Mouse (Mus musculus): ENCODE measurements around the gene Smok3a.
"Not testable (repeated sequence)": the region's sequence is repeated elsewhere in the genome, so short reads cannot be mapped to it uniquely, and the experiment has no call there.

The Smok3a gene
- long read RNA-seq, experiment 1 = 0 reads
- long read RNA-seq, experiment 2 = 0 reads

GRCm38 (mm10) chr5:138020961-138021479 is at the start of gene Smok3a, which contains the start of gene Smok3b:
Gene Smok3a (plus strand): TSS chr5:138021261.
Gene Smok3b (plus strand): TSS chr5:138021429.
- intact Hi-C loops (cut with DNase I) = not testable (repeated sequence)

GRCm38 (mm10) chr5:137973161-137973560 is 47.9 kb upstream of the Smok3a start:
- intact Hi-C loops (cut with DNase I) = no loop called here

- intact Hi-C loops (cut with DNase I) = no loop called here
Observed at GRCm38 (mm10) chr5:137973738-137974137, 47.3 kb upstream of the Smok3a start.

- intact Hi-C loops (cut with DNase I) = no loop called here
Observed at GRCm38 (mm10) chr5:137974724-137975123, 46.3 kb upstream of the Smok3a start.

- intact Hi-C loops (cut with DNase I) = no loop called here
Observed at GRCm38 (mm10) chr5:137975434-137975833, 45.6 kb upstream of the Smok3a start.

GRCm38 (mm10) chr5:137977291-137977690 is 43.8 kb upstream of the Smok3a start:
- intact Hi-C loops (cut with DNase I) = no loop called here

GRCm38 (mm10) chr5:137979081-137979480 is 42.0 kb upstream of the Smok3a start:
- intact Hi-C loops (cut with DNase I) = no loop called here

GRCm38 (mm10) chr5:137981300-137981699 is 39.8 kb upstream of the Smok3a start, which contains the start of gene Azgp1:
Gene Azgp1 (plus strand): TSS chr5:137981520.
- intact Hi-C loops (cut with DNase I) = no loop called here

GRCm38 (mm10) chr5:137986351-137986750 is 34.7 kb upstream of the Smok3a start:
- intact Hi-C loops (cut with DNase I) = no loop called here

- intact Hi-C loops (cut with DNase I) = no loop called here
Observed at GRCm38 (mm10) chr5:138009437-138009836, 11.6 kb upstream of the Smok3a start.

GRCm38 (mm10) chr5:138012382-138012781 is 8.7 kb upstream of the Smok3a start:
- intact Hi-C loops (cut with DNase I) = no loop called here

- intact Hi-C loops (cut with DNase I) = no loop called here
Observed at GRCm38 (mm10) chr5:138016530-138016929, 4.5 kb upstream of the Smok3a start.

GRCm38 (mm10) chr5:138016997-138017396 is 4.1 kb upstream of the Smok3a start:
- intact Hi-C loops (cut with DNase I) = no loop called here

GRCm38 (mm10) chr5:138019577-138019976 is 1.5 kb upstream of the Smok3a start:
- intact Hi-C loops (cut with DNase I) = not testable (repeated sequence)

- intact Hi-C loops (cut with DNase I) = not testable (repeated sequence)
Observed at GRCm38 (mm10) chr5:138052894-138053293, 31.8 kb downstream of the Smok3a start, which contains the start of gene Smok3c. Gene Smok3c (plus strand): TSS chr5:138053194.

GRCm38 (mm10) chr5:138073803-138074202 is 52.7 kb downstream of the Smok3a start:
- intact Hi-C loops (cut with DNase I) = no loop called here

GRCm38 (mm10) chr5:138075684-138076083 is 54.6 kb downstream of the Smok3a start:
- intact Hi-C loops (cut with DNase I) = no loop called here

GRCm38 (mm10) chr5:138076148-138076547 is 55.1 kb downstream of the Smok3a start:
- intact Hi-C loops (cut with DNase I) = no loop called here

GRCm38 (mm10) chr5:138080456-138080855 is 59.4 kb downstream of the Smok3a start:
- intact Hi-C loops (cut with DNase I) = no loop called here

GRCm38 (mm10) chr5:138081446-138081845 is 60.4 kb downstream of the Smok3a start:
- intact Hi-C loops (cut with DNase I) = no loop called here

- intact Hi-C loops (cut with DNase I) = no loop called here
Observed at GRCm38 (mm10) chr5:138083318-138083900, 62.3 kb downstream of the Smok3a start.

- intact Hi-C loops (cut with DNase I) = no loop called here
Observed at GRCm38 (mm10) chr5:138083936-138084335, 62.9 kb downstream of the Smok3a start.
